11 mouse cellular contexts compared by ENCODE assay signal in genomic region chr1:78698138-78698537, GRCm38 (mm10).
"Had no signal": no experiment of that assay in that cellular context is flagged by ENCODE, and none has a peak within 500 bp of the region (broad histone marks: within the 10 kb centered on the region; RNA-seq: fewer than 3 reads in every experiment).

No protein-coding gene starts in this region.

- H3K9me3 ChIP-seq: limb, embryonic 10.5 days; liver, embryonic 15.5 days had no signal

- H3K4me2 ChIP-seq: liver, embryonic 11.5 days; liver, embryonic 15.5 days had no signal

- ATAC-seq: inflammation-experienced regulatory T-cells, adult 6 months; intestine, postnatal 0 days; lung, postnatal 0 days had no signal

- H3K9ac ChIP-seq: liver, embryonic 15.5 days had no signal

- H3K4me1 ChIP-seq: limb, embryonic 10.5 days had no signal

- H3K27ac ChIP-seq: limb, embryonic 10.5 days; liver, embryonic 15.5 days had no signal

- H3K4me3 ChIP-seq: limb, embryonic 10.5 days; liver, embryonic 15.5 days had no signal

- H3K27me3 ChIP-seq: liver, embryonic 15.5 days had no signal

- DNase-seq: lung, adult 2 months; lung, postnatal 36 days; midbrain, embryonic 14.5 days; right cerebral cortex, postnatal 14 days; thymus, postnatal 14 days had no signal
